Mouse (Mus musculus): ENCODE measurements around the gene Olfr1463.

The Olfr1463 gene

GRCm38 (mm10) chr19:13231028-13231427, at the start of gene Olfr1463:
TSS of gene Olfr1463 (plus strand) at chr19:13231328.
- no peak for DNase-seq (ENCODE audit: low spot score)

DNA sequence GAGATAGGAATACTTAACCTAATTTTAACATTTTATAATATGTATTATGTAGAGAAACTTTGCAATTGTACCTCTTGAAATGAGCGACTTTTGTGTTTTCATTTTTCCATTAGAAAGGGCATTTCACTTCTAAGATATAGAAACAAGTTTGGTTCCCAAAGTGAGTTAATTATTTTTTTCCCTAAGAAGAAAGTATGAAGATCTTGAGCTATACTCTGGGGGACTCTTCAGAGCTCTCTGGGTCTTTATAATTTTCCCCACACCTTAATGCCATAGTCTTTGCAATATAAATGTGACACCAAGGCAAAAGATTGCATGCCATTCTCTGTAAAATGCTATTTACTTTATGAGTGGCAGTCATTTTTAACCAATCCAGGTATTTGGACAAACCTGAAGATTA, 45.7 kb upstream of the Olfr1463 start, which contains the start of gene Olfr1462:
Gene Olfr1462, plus strand, starts transcription at position 301 of the 400 bp plus-strand sequence.
- no peak for DNase-seq (ENCODE audit: low spot score)

- DNase-seq (ENCODE audit: low spot score), result no peak
These were observed 9.5 kb upstream of the Olfr1463 start for GRCm38 (mm10) chr19:13221666-13222065.
